Mouse (Mus musculus) G1E (cell line): ENCODE data around the gene Tbcb. TPM values are rescaled to one million over a fixed set of nuclear protein-coding genes. Genes with fewer than 3 reads are reported as not detected.

Experiments
- ATAC-seq: 2 replicates; pipeline ENCODE4 v1.8.0; 2016; ENCODE audit warnings: mild to moderate bottlenecking; ENCODE audit not compliant: insufficient number of reproducible peaks, poor library complexity, low FRiP score, severe bottlenecking; ENCODE audit errors: extremely low read depth
- DNase-seq: peaks from one replicate; pipeline ENCODE4 v3.0.0; 2012; ENCODE audit warnings: low spot score
- H3K27me3 ChIP-seq: 2 replicates; pipeline ENCODE4 v1.6.1; 2012; ENCODE audit warnings: mild to moderate bottlenecking, low read length, inconsistent platforms; ENCODE audit not compliant: insufficient read depth
- H3K36me3 ChIP-seq: replicated peaks from 2 replicates; pipeline ENCODE3; 2012; ENCODE audit warnings: mild to moderate bottlenecking, inconsistent platforms
- H3K4me1 ChIP-seq: 2 replicates; pipeline ENCODE4 v1.6.1; 2012; ENCODE audit warnings: low read depth, low read length, inconsistent platforms, mixed read lengths; ENCODE audit not compliant: insufficient read depth
- H3K4me3 ChIP-seq: 2 replicates; pipeline ENCODE4 v1.5.1; 2012; ENCODE audit warnings: low read depth, mild to moderate bottlenecking, inconsistent platforms, low read length, moderate library complexity, mixed read lengths
- H3K9me3 ChIP-seq: replicated peaks from 2 replicates; pipeline ENCODE4 v1.6.1; 2012; ENCODE audit warnings: inconsistent platforms
- CTCF ChIP-seq: IDR thresholded peaks from 2 replicates; pipeline ENCODE4 v1.5.1; 2012; ENCODE audit warnings: low read depth, low read length, inconsistent platforms, mixed read lengths
- GATA1 ChIP-seq: IDR thresholded peaks from 2 replicates; pipeline ENCODE4 v1.6.1; 2012; ENCODE audit warnings: borderline replicate concordance, low read length, inconsistent platforms, mixed read lengths
- GATA2 ChIP-seq: IDR thresholded peaks from 2 replicates; pipeline ENCODE4 v1.6.1; 2012; ENCODE audit warnings: low read depth, low read length, inconsistent platforms, borderline replicate concordance
- POLR2AphosphoS5 ChIP-seq: IDR thresholded peaks from 2 replicates; pipeline ENCODE4 v1.6.1; 2012; ENCODE audit warnings: low read depth, low read length, inconsistent platforms; ENCODE audit not compliant: insufficient replicate concordance
- TAL1 ChIP-seq: conservative IDR thresholded peaks from 2 replicates; pipeline ENCODE4 v1.6.1; 2012; ENCODE audit warnings: low read depth, low read length, inconsistent platforms, mixed read lengths
- polyA plus RNA-seq: library from polyadenylated mRNA; stranded (reverse); fragments of >175 nt; gene quantifications from 2 replicates; pipeline ENCODE4 v1.2.3, GENCODE M21; 2012
- total RNA-seq, 2 experiments: library from RNA; stranded (forward) in 1 of 2; stranded (reverse) in 1 of 2; fragments of 200-1000 nt in 1 of 2; fragments of >200 nt in 1 of 2; fragmentation: Nextera tagmentation in 1 of 2; gene quantifications; 2 replicates each; pipeline ENCODE4 v1.2.3; 2014 to 2017

The Tbcb gene
- total and polyA plus RNA-seq, 3 experiments = 19.7 to 38.1 (median 38.1) TPM

DNA sequence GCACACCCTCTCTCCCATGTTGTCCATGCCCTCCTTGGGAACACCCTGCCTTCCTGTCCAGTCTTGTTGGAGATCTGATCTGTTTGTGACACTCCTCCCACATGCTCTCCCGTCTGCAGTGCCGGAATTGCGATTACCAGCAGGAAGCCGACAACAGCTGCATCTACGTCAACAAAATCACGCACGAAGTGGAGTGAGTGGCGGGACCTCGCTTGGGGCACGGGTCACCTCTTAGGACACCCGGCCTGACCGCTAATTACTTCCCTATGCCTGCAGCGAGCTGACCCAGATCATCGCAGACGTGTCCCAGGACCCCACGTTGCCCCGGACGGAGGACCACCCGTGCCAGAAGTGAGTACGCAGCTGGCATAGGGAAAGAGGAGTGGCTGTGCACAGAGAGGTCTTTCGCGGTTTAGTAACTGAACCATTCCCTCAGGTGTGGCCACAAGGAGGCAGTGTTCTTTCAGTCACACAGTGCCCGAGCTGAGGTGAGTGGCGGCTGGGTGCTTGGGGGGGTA lies 618 bp upstream of the Tbcb start:
- DNase-seq = peak; percentile 45
- no peak for ATAC-seq
- H3K36me3 ChIP-seq = peaks cover 54% of the 10 kb centered on the region

DNA sequence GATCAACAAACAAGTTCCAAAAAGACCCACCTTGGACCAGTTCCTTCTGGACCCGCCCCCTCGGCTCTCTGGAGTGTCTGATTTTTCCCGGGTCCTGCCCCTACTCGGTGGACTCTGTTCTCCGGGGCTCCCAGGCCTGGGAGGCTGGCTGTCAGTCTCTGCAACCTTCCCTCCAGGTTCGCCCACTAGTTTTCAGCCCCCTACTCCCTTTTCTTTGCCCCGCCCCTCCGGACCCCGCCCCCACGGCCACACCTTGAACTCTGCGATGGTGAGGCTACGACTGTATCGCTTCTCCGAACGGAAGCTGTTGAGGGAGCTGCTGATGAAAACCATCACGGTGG lies 774 bp downstream of the Tbcb start:
- Histone ChIP-seq H3K36me3 (peaks cover 68% of the 10 kb centered on the region), H3K9me3 (no peaks in the 10 kb centered on the region)
- no peak for DNase-seq

More for the DNA sequence above, 618 bp upstream of the Tbcb start:
- Histone ChIP-seq H3K4me3 (peak overlapping the region; percentile 98), H3K27me3 (no peaks in the 10 kb centered on the region), H3K9me3 (no peaks in the 10 kb centered on the region), H3K4me1 (peaks cover 28% of the 10 kb centered on the region)
- TF ChIP-seq POLR2AphosphoS5 (no peak), GATA2 (no peak), TAL1 (no peak), GATA1 (no peak), CTCF (no peak)

DNA sequence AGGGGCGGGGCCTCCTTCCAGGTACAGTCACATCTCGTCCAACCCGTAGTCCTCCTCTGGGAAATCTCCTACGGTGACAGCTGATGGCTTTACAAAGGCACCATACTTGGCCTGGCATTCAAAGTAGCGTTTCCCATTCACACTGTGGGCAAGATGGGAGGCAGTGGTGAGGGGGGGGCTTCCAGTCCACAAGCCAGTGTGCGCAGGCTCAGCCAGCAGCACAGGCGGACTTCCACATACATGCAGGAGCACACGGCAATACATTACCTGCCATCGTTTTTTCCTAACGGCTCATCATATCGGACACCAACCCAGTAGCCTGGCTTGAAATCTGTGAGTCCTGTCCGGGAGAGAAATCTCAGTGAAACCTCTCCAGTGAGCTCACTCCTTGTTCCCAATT lies 7.9 kb downstream of the Tbcb start:
- H3K36me3 ChIP-seq = peaks cover 52% of the 10 kb centered on the region
- TF ChIP-seq POLR2AphosphoS5 (no peak), GATA1 (no peak), TAL1 (no peak), CTCF (no peak), GATA2 (no peak)
- ATAC-seq = no peak

More for the DNA sequence above, 774 bp downstream of the Tbcb start:
- Histone ChIP-seq H3K4me3 (peak overlapping the region; percentile 98), H3K27me3 (no peaks in the 10 kb centered on the region), H3K4me1 (peaks cover 28% of the 10 kb centered on the region)
- ATAC-seq = no peak
- TF ChIP-seq GATA2 (no peak), CTCF (no peak), TAL1 (no peak), GATA1 (no peak), POLR2AphosphoS5 (no peak)

DNA sequence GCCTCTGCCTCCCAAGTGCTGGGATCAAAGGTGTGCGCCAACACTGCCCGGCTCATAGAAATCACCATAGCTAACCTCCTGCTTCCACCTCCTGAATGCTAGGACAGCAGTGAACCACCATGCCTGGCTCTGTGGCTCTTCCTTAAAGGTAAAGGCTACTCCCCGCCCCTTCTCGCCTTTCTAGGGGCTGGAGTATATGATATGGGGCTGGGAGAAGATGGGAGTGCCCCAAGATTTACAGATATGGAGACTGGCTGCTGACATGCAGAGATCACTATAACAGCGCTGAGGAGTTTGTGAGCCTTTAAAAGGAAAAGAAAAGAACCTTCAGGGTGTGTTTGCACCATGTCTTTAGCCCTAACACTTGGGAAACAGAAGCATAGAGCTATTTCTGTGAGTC lies 9.9 kb downstream of the Tbcb start:
- Histone ChIP-seq H3K4me1 (peaks cover 24% of the 10 kb centered on the region), H3K36me3 (peaks cover 34% of the 10 kb centered on the region), H3K27me3 (no peaks in the 10 kb centered on the region), H3K9me3 (no peaks in the 10 kb centered on the region; the same call in 1 of the 2 replicates), H3K4me3 (no peak overlapping the region)
- TF ChIP-seq TAL1 = no peak
- no peak for TF ChIP-seq POLR2AphosphoS5
- TF ChIP-seq GATA1 = no peak
- TF ChIP-seq GATA2 = no peak
- TF ChIP-seq CTCF = no peak
- DNase-seq (no peak), ATAC-seq (no peak)

More for the DNA sequence above, 7.9 kb downstream of the Tbcb start:
- Histone ChIP-seq H3K9me3 (no peaks in the 10 kb centered on the region; the same call in 1 of the 2 replicates), H3K4me3 (no peak overlapping the region), H3K4me1 (peaks cover 19% of the 10 kb centered on the region), H3K27me3 (no peaks in the 10 kb centered on the region)
- no peak for DNase-seq

DNA sequence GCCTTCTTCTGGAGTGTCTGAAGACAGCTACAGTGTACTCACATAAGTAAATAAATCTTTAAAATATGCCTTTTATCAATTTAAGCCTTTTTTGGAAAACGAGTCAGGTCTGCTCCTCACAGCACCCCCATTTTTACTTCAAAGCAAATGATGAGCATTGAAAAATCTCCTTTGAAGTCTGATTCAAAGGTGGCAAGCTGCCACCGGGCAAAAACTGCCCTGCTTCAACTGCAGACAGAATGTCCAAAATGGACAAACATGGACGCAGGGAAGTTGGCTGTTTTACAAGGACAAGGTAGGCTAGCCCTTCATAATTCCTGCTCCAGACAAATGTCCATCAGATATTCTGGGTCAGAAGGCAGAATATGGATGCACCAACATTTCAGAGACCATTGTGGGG lies 10.6 kb downstream of the Tbcb start:
- peaks cover 26% of the 10 kb centered on the region for H3K36me3 ChIP-seq
- no peak for DNase-seq
- ATAC-seq = no peak

DNA sequence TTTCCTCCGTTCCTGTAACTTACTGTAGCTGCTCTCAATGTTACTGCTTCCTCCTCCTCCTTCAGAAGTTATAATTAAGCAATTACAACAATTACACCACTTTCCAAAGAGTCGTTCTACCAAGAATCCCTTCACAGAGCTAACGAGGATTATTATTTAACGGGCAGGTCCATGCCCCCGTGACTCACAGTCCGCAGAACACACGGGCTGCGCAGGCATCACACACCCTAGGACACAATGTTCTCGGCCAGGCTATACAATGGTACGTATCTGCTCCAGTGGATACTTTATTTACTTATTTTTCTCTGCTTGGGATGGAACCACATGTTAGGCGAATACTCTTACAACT lies 12.1 kb downstream of the Tbcb start:
- no peak for TF ChIP-seq POLR2AphosphoS5
- TF ChIP-seq GATA2 = no peak
- TF ChIP-seq TAL1 = no peak
- TF ChIP-seq GATA1 = no peak
- no peak for TF ChIP-seq CTCF
- peaks cover 33% of the 10 kb centered on the region for H3K4me1 ChIP-seq
- H3K27me3 ChIP-seq = no peaks in the 10 kb centered on the region
- H3K4me3 ChIP-seq = peak overlapping the region; percentile 69; the same call in 1 of the 2 replicates
- ATAC-seq = no peak
- DNase-seq = no peak
- H3K9me3 ChIP-seq = no peaks in the 10 kb centered on the region; the same call in 1 of the 2 replicates
- H3K36me3 ChIP-seq = peaks cover 16% of the 10 kb centered on the region

More for the DNA sequence above, 10.6 kb downstream of the Tbcb start:
- H3K27me3 ChIP-seq = no peaks in the 10 kb centered on the region
- peaks cover 29% of the 10 kb centered on the region for H3K4me1 ChIP-seq
- TF ChIP-seq GATA1 (no peak), POLR2AphosphoS5 (no peak), GATA2 (no peak), TAL1 (no peak), CTCF (no peak)
- H3K9me3 ChIP-seq = no peaks in the 10 kb centered on the region; the same call in 1 of the 2 replicates
- H3K4me3 ChIP-seq = no peak overlapping the region
